Mouse (Mus musculus) MEL (cell line): ENCODE data around the gene Fbxw27. TPM values are rescaled to one million over a fixed set of nuclear protein-coding genes. Genes with fewer than 3 reads are reported as not detected.

Source experiments
- DNase-seq: peaks from one replicate; pipeline ENCODE4 v3.0.0; 2011; ENCODE audit warnings: low read depth, low spot score
- H3K27ac ChIP-seq: 2 replicates; pipeline ENCODE4 v1.5.1; 2012; ENCODE audit warnings: low read depth, mild to moderate bottlenecking, control low read depth, low read length, moderate library complexity; ENCODE audit not compliant: control insufficient read depth
- H3K27me3 ChIP-seq, 2 experiments: fragments of 150-350 bp in 1 of 2; sonication (generic) in 1 of 2; 2 replicates each; pipeline ENCODE4 v1.6.1; 2012; ENCODE audit warnings: low read length in 2 of 2, mild to moderate bottlenecking in 2 of 2, improper control_type of control experiment in 1 of 2, moderate library complexity in 1 of 2; ENCODE audit not compliant: insufficient read depth in 2 of 2, control insufficient read depth in 1 of 2
- H3K36me3 ChIP-seq, 2 experiments: 2 replicates each; pipeline ENCODE4 v1.6.1; 2012 to 2014; ENCODE audit warnings: low read length in 2 of 2, improper control_type of control experiment in 1 of 2, inconsistent platforms in 1 of 2, mild to moderate bottlenecking in 1 of 2; ENCODE audit not compliant: insufficient read depth in 2 of 2, control insufficient read depth in 1 of 2
- H3K4me1 ChIP-seq, 2 experiments: fragments of 150-350 bp in 1 of 2; sonication (generic) in 1 of 2; 2 replicates each; pipeline ENCODE4 v1.6.1; 2012; ENCODE audit warnings: low read length in 2 of 2, improper control_type of control experiment in 1 of 2, mild to moderate bottlenecking in 1 of 2; ENCODE audit not compliant: insufficient read depth in 2 of 2, control insufficient read depth in 1 of 2
- H3K4me3 ChIP-seq, 2 experiments: fragments of 150-350 bp in 1 of 2; sonication (generic) in 1 of 2; 2 replicates each; pipeline ENCODE4 v1.5.1; 2012; ENCODE audit warnings: low read depth in 2 of 2, low read length in 2 of 2, mild to moderate bottlenecking in 2 of 2, moderate library complexity in 2 of 2, control low read depth in 1 of 2, improper control_type of control experiment in 1 of 2; ENCODE audit not compliant: control insufficient read depth in 1 of 2, insufficient read depth in 1 of 2
- H3K79me2 ChIP-seq: 2 replicates; pipeline ENCODE4 v1.6.1; 2012; ENCODE audit warnings: mild to moderate bottlenecking, low read length, moderate library complexity; ENCODE audit not compliant: control insufficient read depth, poor library complexity, insufficient read depth
- H3K9ac ChIP-seq: 2 replicates; pipeline ENCODE4 v1.6.1; 2012; ENCODE audit warnings: low read depth, mild to moderate bottlenecking, control low read depth, low read length, moderate library complexity; ENCODE audit not compliant: control insufficient read depth, poor library complexity, severe bottlenecking
- H3K9me3 ChIP-seq: fragments of 150-350 bp; sonication (generic); replicated peaks from 2 replicates; pipeline ENCODE4 v1.6.1; 2012; ENCODE audit warnings: mild to moderate bottlenecking, low read length, improper control_type of control experiment, moderate library complexity; ENCODE audit not compliant: insufficient read depth
- CHD1 ChIP-seq: IDR thresholded peaks from 2 replicates; pipeline ENCODE4 v1.6.1; 2012; ENCODE audit warnings: low read depth, mild to moderate bottlenecking, inconsistent platforms, low read length, improper control_type of control experiment
- CHD2 ChIP-seq: IDR thresholded peaks from 2 replicates; pipeline ENCODE4 v1.6.1; 2011; ENCODE audit warnings: low read length, improper control_type of control experiment
- CTCF ChIP-seq, 3 experiments: IDR thresholded peaks in 2 of 3; conservative IDR thresholded peaks in 1 of 3; 2 replicates each; pipeline ENCODE4 v1.5.1; 2011 to 2012; ENCODE audit warnings: low read length in 3 of 3, low read depth in 2 of 3, mild to moderate bottlenecking in 2 of 3, improper control_type of control experiment in 1 of 3, inconsistent platforms in 1 of 3, mixed read lengths in 1 of 3, moderate library complexity in 1 of 3; ENCODE audit not compliant: control insufficient read depth in 1 of 3, insufficient read depth in 1 of 3, poor library complexity in 1 of 3, severe bottlenecking in 1 of 3
- ELF1 ChIP-seq: IDR thresholded peaks from 2 replicates; pipeline ENCODE4 v1.6.1; 2014; ENCODE audit warnings: low read depth, mild to moderate bottlenecking, inconsistent platforms, low read length, improper control_type of control experiment, moderate library complexity
- EP300 ChIP-seq, 2 experiments: IDR thresholded peaks; 2 replicates each; pipeline ENCODE4 v1.6.1; 2011; ENCODE audit warnings: improper control_type of control experiment in 2 of 2, low read length in 2 of 2, low read depth in 1 of 2, mild to moderate bottlenecking in 1 of 2
- JUND ChIP-seq: IDR thresholded peaks from 2 replicates; pipeline ENCODE4 v1.6.1; 2011; ENCODE audit warnings: low read depth, mild to moderate bottlenecking, improper control_type of control experiment, low read length
- KAT2A ChIP-seq: conservative IDR thresholded peaks from 2 replicates; pipeline ENCODE4 v1.6.1; 2012; ENCODE audit warnings: low read depth, low read length, improper control_type of control experiment, inconsistent platforms
- MAX ChIP-seq: IDR thresholded peaks from 2 replicates; pipeline ENCODE4 v1.6.1; 2011; ENCODE audit warnings: low read length, improper control_type of control experiment
- MEF2A ChIP-seq: IDR thresholded peaks from 2 replicates; pipeline ENCODE4 v1.6.1; 2014; ENCODE audit warnings: low read depth, mild to moderate bottlenecking, inconsistent platforms, low read length, improper control_type of control experiment; ENCODE audit not compliant: poor library complexity, insufficient replicate concordance, severe bottlenecking; ENCODE audit errors: extremely low read depth
- MXI1 ChIP-seq: IDR thresholded peaks from 2 replicates; pipeline ENCODE4 v1.6.1; 2011; ENCODE audit warnings: mild to moderate bottlenecking, low read depth, low read length, improper control_type of control experiment
- NELFE ChIP-seq: IDR thresholded peaks from 2 replicates; pipeline ENCODE4 v1.6.1; 2011; ENCODE audit warnings: low read depth, low read length, improper control_type of control experiment
- POLR2AphosphoS2 ChIP-seq: IDR thresholded peaks from 2 replicates; pipeline ENCODE4 v1.6.1; 2011; ENCODE audit warnings: low read length, improper control_type of control experiment
- RAD21 ChIP-seq: IDR thresholded peaks from 2 replicates; pipeline ENCODE4 v1.6.1; 2011; ENCODE audit warnings: mild to moderate bottlenecking, low read depth, low read length, improper control_type of control experiment
- SIN3A ChIP-seq: IDR thresholded peaks from 2 replicates; pipeline ENCODE4 v1.6.1; 2012; ENCODE audit warnings: low read length, improper control_type of control experiment, inconsistent platforms
- SMC3 ChIP-seq: IDR thresholded peaks from 2 replicates; pipeline ENCODE4 v1.6.1; 2011; ENCODE audit warnings: low read depth, low read length, improper control_type of control experiment
- TCF12 ChIP-seq: IDR thresholded peaks from 2 replicates; pipeline ENCODE4 v1.6.1; 2014; ENCODE audit warnings: low read depth, mild to moderate bottlenecking, inconsistent platforms, low read length, improper control_type of control experiment, moderate library complexity
- USF1 ChIP-seq: IDR thresholded peaks from 2 replicates; pipeline ENCODE4 v1.6.1; 2014; ENCODE audit warnings: low read depth, mild to moderate bottlenecking, inconsistent platforms, low read length, improper control_type of control experiment, moderate library complexity
- USF2 ChIP-seq, 2 experiments: IDR thresholded peaks; 2 replicates each; pipeline ENCODE4 v1.6.1; 2011 to 2012; ENCODE audit warnings: improper control_type of control experiment in 2 of 2, low read length in 2 of 2, borderline replicate concordance in 1 of 2, inconsistent platforms in 1 of 2, low read depth in 1 of 2, mild to moderate bottlenecking in 1 of 2; ENCODE audit not compliant: insufficient read depth in 1 of 2
- ZMIZ1 ChIP-seq: IDR thresholded peaks from 2 replicates; pipeline ENCODE4 v1.6.1; 2012; ENCODE audit warnings: low read depth, mild to moderate bottlenecking, inconsistent platforms, low read length, improper control_type of control experiment, moderate library complexity
- polyA plus RNA-seq, 2 experiments: library from polyadenylated mRNA; stranded (reverse) in 1 of 2; unstranded in 1 of 2; fragments of >175 nt in 1 of 2; fragments of >200 nt in 1 of 2; gene quantifications; 2 replicates each; pipeline versions ENCODE4 v1.2.1 to v1.2.4; 2012; ENCODE audit warnings: low replicate concordance in 2 of 2, low read depth in 1 of 2; ENCODE audit not compliant: insufficient read length in 2 of 2, insufficient read depth in 1 of 2, missing spikeins in 1 of 2
- total RNA-seq: library from RNA; depleted of rRNA; stranded (reverse); fragments of 300-350 nt; gene quantifications from 2 replicates; pipeline ENCODE4 v1.2.3, GENCODE M21; 2012

The Fbxw27 gene
- total and polyA plus RNA-seq, 3 experiments, result not detected

- no peaks in the 10 kb centered on the region for H3K9me3 ChIP-seq
- H3K4me1 ChIP-seq, result no peaks in the 10 kb centered on the region
- H3K27ac ChIP-seq, result no peak overlapping the region
- DNase-seq, result peak; percentile 36
- no peak overlapping the region for H3K9ac ChIP-seq
- peak; percentile 25 for TF ChIP-seq RAD21
- TF ChIP-seq CTCF (IDR thresholded peaks at IDR 0.05 in 2 of 3, conservative IDR thresholded peaks at IDR 0.05 in 1 of 3; ENCODE audit: control insufficient read depth in 1 of 3, insufficient read depth in 1 of 3, low read depth in 2 of 3, low read length in 3 of 3, poor library complexity in 1 of 3, severe bottlenecking in 1 of 3), result peak; percentile 50 to 57 (median 52); a peak in 5 of 6 replicates
- TF ChIP-seq SMC3, result peak; percentile 65
- no peak for TF ChIP-seq USF1
- no peaks in the 10 kb centered on the region for H3K27me3 ChIP-seq
- H3K79me2 ChIP-seq, result no peaks in the 10 kb centered on the region
- H3K4me3 ChIP-seq, result no peak overlapping the region
- H3K36me3 ChIP-seq, result no peaks in the 10 kb centered on the region
Observed at GRCm38 (mm10) chr9:109798051-109798450, 7.6 kb upstream of the Fbxw27 start.

- Histone ChIP-seq H3K9ac (no peak overlapping the region), H3K4me3 (no peak overlapping the region), H3K27me3 (no peaks in the 10 kb centered on the region)
- DNase-seq, result no peak
- TF ChIP-seq EP300 (IDR thresholded peaks at IDR 0.05; ENCODE audit: low read depth in 1 of 2, low read length in 2 of 2), result no peak
- no peak for TF ChIP-seq RAD21
- TF ChIP-seq KAT2A, result no peak
- TF ChIP-seq MXI1, result no peak
- TF ChIP-seq NELFE, result no peak
- no peak for TF ChIP-seq SMC3
- TF ChIP-seq SIN3A, result no peak
- no peak for TF ChIP-seq TCF12
- TF ChIP-seq CHD1, result no peak
- no peak for TF ChIP-seq USF2 (IDR thresholded peaks at IDR 0.05; ENCODE audit: borderline replicate concordance in 1 of 2, insufficient read depth in 1 of 2, low read depth in 1 of 2, low read length in 2 of 2)
- no peak for TF ChIP-seq POLR2AphosphoS2
- TF ChIP-seq CHD2, result no peak
- TF ChIP-seq MEF2A, result no peak
- TF ChIP-seq ZMIZ1, result no peak
- TF ChIP-seq JUND, result no peak
- no peak for TF ChIP-seq MAX
- TF ChIP-seq ELF1, result no peak
- TF ChIP-seq, all 39 proteins: peak for 0
- no peaks in the 10 kb centered on the region for H3K4me1 ChIP-seq
- H3K27ac ChIP-seq, result no peak overlapping the region
- H3K9me3 ChIP-seq, result no peaks in the 10 kb centered on the region
- H3K79me2 ChIP-seq, result no peaks in the 10 kb centered on the region
- H3K36me3 ChIP-seq, result no peaks in the 10 kb centered on the region
Observed at GRCm38 (mm10) chr9:109795811-109796210, 5.3 kb upstream of the Fbxw27 start.
